Mouse (Mus musculus) subcutaneous adipose tissue, adult 2 months (tissue): Measurements from ENCODE around the gene Fry. TPM values are rescaled to one million over a fixed set of nuclear protein-coding genes. Genes with fewer than 3 reads are reported as not detected.

Source experiments
- polyA plus RNA-seq: library from polyadenylated mRNA; depleted of rRNA; stranded (reverse); fragments of >200 nt; gene quantifications from 2 replicates; pipeline ENCODE4 v1.2.3, GENCODE M21; 2012; ENCODE audit warnings: low replicate concordance; rRNA removed

Gene Fry
- 42.7 and 116 TPM in 2 replicates for polyA plus RNA-seq

GRCm38 (mm10) chr5:150118455-150119241 lies at the start of gene Fry:
Gene Fry (plus strand): TSS chr5:150118645.

GRCm38 (mm10) chr5:150518064-150518463 lies 399.6 kb downstream of the Fry start, which contains the start of gene Zar1l:
Gene Zar1l (minus strand): TSS chr5:150518164.

GRCm38 (mm10) chr5:150521937-150522866 lies 403.8 kb downstream of the Fry start, which contains the start of gene Brca2:
Gene Brca2 (plus strand): TSS chr5:150522630.

Other genes with a start within 250 kb of the Fry start
- 3.7 and 16.0 TPM in 2 replicates for gene Rxfp2, start 100.0 kb upstream of the Fry start, polyA plus RNA-seq